Mouse (Mus musculus): ENCODE results near the gene Dytn. TPM values are rescaled to one million over a fixed set of nuclear protein-coding genes. Genes with fewer than 3 reads are reported as not detected.
A peak's percentile ranks its signal among the peaks of the same experiment; 100 is the strongest.

Gene Dytn
- polyA plus RNA-seq, 1 experiment, result 0.10 TPM

- no peak for TF ChIP-seq POLR2A (IDR thresholded peaks at IDR 0.05; ENCODE audit: borderline replicate concordance, extremely low read depth, insufficient read depth, insufficient read length, poor library complexity, severe bottlenecking)
- no peak for TF ChIP-seq CTCF (IDR thresholded peaks at IDR 0.05; ENCODE audit: borderline replicate concordance, extremely low read depth, insufficient read depth, insufficient read length)
- peak; percentile 72 for DNase-seq (ENCODE audit: low read depth)
Measured at GRCm38 (mm10) chr1:63576803-63577202, 109.9 kb downstream of the Dytn start.

- TF ChIP-seq CTCF (IDR thresholded peaks at IDR 0.05; ENCODE audit: borderline replicate concordance, extremely low read depth, insufficient read depth, insufficient read length), result no peak
- no peak for TF ChIP-seq POLR2A (IDR thresholded peaks at IDR 0.05; ENCODE audit: borderline replicate concordance, extremely low read depth, insufficient read depth, insufficient read length, poor library complexity, severe bottlenecking)
- DNase-seq (ENCODE audit: low read depth), result peak; percentile 57
Measured at GRCm38 (mm10) chr1:63573864-63574611, 112.7 kb downstream of the Dytn start.

- no peak for TF ChIP-seq CTCF (IDR thresholded peaks at IDR 0.05; ENCODE audit: borderline replicate concordance, extremely low read depth, insufficient read depth, insufficient read length)
- no peak for TF ChIP-seq POLR2A (IDR thresholded peaks at IDR 0.05; ENCODE audit: borderline replicate concordance, extremely low read depth, insufficient read depth, insufficient read length, poor library complexity, severe bottlenecking)
- DNase-seq (ENCODE audit: low read depth), result peak; percentile 89
Measured at GRCm38 (mm10) chr1:63573432-63573831, 113.3 kb downstream of the Dytn start.

Other genes with a start within 250 kb of the Dytn start
- 23.6 and 29.4 TPM in 2 replicates for gene Adam23, start 241.0 kb downstream of the Dytn start, polyA plus RNA-seq (2012; rRNA removed)
- not detected in 2 replicates for gene Gm39653, start 71.0 kb downstream of the Dytn start, polyA plus RNA-seq (2012; rRNA removed)
- 0.20 and 0.53 TPM in 2 replicates for gene Mdh1b, start 43.4 kb upstream of the Dytn start, polyA plus RNA-seq (2012; rRNA removed)
- 17.1 TPM in 2 replicates for gene Fastkd2, start 43.7 kb upstream of the Dytn start, polyA plus RNA-seq (2012; rRNA removed)
- 0.08 TPM in 2 replicates for gene 4933402D24Rik, start 82.3 kb upstream of the Dytn start, polyA plus RNA-seq (2012; rRNA removed)

Measured in brain, embryonic 14.5 days (tissue).